Mouse (Mus musculus) ZHBTc4 (cell line): ENCODE results near the gene Fchsd2.

Experiments used
- DNase-seq: peaks from one replicate; pipeline ENCODE4 v3.0.0-alpha.2; 2011; ENCODE audit warnings: low read depth, low spot score

Fchsd2 gene

DNA sequence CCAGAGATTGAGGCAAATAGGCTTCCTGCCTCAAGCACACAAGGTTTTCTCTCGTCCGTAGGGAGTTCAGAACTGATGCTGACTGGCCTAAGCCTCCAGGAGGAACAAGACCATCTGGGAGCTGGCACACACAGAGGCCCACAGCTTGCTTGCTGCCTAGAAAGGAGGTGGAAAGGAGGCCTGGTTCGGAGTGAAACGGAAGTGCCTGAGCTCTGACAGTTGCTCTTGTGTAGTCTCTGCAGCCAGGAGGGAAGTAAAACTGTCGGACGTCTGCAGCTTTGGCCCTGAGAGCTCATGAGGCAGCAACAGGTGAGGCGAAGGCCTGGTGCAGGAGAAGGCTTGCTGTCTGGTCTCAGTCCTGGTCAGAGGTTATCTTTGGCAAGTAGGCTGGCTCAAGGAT is at the start of gene Fchsd2:
TSS of gene Fchsd2 (plus strand) at position 246 of the 400 bp plus-strand sequence.
- no peak for DNase-seq

GRCm38 (mm10) chr7:101043846-101044541 is 48.7 kb upstream of the Fchsd2 start:
- DNase-seq = no peak

DNA sequence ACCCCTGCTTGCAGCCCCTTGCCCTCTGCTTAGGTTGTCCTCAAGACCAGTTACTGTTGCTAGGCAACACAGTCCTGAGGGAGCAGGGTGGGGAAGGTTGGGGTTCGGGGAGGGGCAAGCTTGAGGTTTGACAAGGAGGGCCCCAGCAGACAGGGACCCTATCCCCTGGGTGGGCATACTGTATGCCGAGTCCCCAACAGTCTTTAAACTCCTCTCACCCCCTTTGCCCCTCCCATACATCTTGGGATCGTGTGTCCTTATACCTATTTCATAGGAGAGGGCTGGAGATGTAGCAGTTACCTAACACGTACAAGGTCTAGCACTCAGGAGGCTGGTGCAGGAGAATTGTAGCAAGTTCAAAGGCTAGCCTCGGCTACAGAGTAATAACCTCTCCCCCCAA is 44.4 kb upstream of the Fchsd2 start:
- no peak for DNase-seq

DNA sequence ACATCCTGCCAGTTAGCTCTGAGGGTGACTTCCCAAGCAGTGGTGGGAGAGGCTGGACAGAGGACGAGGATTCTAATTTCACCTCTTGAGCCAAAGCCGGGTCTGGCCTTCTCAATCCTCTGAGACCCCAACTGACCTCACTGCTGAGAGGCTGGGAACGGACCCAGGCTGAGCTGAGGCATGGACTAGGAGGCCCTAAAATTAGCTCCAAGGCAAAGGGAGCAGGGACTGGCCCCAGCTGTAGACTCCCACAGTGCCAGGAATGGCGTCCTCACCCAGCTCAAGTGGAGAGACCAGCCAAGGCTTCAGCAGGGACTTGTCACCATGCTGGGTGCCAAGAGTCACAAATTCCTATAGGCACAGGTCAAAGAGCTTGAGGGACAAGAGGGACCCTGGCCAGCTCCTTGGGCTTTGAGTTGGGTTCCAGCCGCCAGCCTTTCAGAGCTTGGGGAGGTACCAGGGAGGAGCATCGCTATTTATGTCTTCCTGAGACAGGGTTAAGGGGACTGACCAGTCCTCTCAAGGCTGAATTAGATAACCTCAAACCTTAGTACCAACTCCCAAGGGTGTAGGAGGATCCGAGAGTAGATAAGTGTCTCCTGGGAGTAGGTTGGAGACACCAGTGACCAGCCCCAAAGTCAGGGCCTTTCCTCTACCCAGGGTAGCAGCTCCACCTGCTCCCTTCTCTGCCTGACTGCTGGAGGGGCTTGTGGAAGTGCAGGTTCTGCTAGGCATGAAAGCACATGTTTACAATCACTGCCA is 43.2 kb upstream of the Fchsd2 start:
- DNase-seq = no peak

DNA sequence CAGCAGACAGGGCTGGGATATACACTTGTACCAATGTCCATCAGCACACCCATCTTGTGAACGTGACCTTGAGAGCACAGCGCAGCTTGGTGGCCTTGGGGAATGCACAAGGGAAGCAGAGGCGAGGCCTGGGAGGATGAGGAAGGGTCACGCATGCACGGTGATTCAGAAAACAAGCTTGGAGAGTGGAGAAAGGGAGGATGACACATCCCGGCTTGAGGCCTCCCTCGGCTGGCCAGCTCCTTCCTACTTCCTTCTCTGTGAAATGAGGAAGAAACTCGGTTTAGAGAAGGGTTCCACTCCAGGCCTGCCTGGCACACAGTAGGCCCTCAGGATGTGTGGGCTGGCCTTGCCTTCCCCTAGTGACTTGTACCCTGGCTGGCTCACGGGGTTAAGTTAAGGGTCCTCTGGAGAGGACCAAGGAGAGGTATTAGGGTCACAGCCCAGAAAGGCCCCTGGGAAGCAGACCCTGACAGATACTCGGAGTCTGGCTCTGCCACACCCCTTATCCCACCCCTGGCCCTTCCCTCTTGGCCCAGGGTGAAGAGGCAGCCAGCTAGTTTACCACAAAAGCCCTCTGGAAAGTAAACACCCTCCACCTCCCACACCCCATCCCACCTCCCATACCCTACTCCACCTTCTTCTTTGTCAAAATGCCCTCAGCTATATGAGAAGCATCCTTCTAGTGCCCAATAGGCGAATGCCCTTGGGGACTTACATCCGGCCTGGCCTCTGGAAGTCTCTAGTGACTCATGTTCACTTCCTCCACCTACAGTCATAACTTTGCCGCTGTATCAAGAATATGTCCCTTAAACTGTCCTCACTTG is 41.7 kb upstream of the Fchsd2 start:
- DNase-seq = no peak

DNA sequence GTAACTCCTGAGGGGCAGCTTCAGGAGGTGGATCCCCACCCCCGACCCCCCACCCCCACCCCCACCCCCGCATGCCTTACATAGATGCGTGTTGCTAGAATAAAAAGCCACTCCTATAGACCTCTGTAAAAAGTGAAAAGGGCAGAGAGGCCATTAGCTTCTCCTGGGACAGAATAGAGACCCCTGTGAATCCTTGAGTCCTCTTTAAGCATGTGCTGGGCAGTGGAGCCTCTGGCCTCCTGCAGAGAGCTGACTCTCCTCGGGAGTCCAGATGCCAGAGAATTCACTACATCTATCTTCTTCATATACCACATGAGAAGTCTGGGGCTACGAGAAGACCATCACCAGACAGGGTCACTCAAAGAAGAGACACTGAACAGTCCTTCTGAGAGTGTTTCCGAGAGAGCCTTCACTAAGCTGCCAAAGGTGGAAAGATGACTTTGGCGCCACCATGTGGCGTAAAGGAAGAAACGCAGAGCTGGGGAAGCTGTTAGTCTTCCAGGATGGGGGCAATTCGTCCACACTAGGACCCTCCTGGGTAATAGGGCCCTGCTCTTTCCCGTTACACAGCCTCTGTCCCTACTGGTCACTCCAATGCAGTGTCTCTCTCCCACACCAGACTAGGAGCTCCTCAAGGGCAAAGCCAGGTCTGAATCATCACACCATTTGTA is 41.0 kb upstream of the Fchsd2 start:
- DNase-seq = peak; percentile 80

DNA sequence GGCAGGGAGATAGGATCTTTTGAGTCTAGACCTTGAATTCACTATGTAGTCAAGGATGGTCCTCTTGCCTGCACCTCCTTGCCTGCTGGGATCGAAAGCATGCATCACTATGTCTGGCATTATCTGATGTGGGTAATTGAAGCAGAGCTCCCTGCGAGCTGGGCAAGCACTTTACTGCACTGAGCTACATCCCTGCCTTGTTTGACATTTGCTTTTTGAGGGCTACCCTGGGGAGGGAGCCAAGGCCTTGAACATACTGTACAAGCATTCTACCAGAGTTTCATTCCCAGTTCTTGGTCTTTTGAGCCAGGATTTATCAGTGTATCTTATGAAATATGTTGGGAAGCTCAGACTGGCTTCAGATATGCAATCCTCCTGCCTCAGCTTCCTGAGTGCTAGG is 39.5 kb upstream of the Fchsd2 start:
- no peak for DNase-seq

DNA sequence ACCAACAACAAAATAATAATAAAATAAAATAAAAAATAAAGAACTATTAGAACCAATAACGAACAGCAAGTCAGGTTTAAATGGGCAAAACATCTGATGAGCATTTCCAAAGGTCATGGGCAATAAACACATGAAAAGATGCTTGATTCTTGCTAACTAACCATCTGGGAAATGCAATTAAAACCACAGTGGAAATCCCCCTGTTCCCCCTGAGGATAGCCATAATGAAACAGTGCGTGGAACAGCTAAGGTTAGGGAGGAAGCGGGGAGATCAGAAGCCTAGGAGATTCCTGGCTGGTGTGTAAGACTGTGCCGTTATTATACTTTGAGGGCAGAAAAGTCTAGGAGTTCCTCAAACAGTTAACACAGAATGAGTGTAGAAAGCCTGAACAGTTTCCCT is 35.4 kb upstream of the Fchsd2 start:
- DNase-seq = no peak

DNA sequence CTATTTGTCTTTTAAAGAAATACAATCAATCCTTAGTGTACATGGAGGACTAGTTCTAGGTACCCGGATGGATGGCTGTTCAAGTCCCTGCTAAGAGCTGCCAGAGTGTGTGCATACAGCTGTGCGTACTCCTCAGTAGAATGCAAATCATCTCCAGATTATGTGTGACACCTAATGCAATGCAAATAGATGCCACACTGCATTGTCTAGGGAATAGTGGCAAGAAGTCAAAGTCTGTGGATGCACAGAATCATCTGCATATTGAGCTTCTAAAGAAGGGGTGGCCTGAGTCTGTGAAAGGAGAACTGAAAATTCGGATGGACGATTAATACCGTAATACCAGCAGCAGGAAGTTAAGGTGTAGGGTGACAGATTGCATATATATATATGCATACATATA is 33.5 kb upstream of the Fchsd2 start:
- no peak for DNase-seq

GRCm38 (mm10) chr7:101060476-101060875 is 32.2 kb upstream of the Fchsd2 start:
- DNase-seq = no peak

GRCm38 (mm10) chr7:101061381-101061780 is 31.3 kb upstream of the Fchsd2 start:
- DNase-seq = peak; percentile 86

DNA sequence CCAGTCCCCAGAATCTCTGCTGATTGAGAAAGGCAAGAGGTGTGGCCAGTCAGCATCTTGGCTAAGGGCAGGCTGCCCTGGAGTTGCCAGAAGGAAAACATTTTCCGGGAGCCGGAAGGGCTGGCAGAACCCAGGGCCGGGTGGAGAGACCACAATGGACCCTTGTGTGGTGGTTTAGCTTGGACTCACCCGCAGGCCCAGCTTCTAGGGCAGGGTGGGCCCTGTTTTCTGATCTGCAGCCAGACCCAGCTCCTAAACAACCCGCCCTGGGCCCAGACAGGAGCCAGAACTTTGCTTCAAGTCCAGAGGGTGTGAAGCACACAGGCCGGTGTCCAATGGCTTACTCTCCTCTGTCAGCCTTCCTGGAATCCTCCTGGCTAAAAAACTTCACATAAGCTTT is 30.4 kb upstream of the Fchsd2 start:
- DNase-seq = no peak

DNA sequence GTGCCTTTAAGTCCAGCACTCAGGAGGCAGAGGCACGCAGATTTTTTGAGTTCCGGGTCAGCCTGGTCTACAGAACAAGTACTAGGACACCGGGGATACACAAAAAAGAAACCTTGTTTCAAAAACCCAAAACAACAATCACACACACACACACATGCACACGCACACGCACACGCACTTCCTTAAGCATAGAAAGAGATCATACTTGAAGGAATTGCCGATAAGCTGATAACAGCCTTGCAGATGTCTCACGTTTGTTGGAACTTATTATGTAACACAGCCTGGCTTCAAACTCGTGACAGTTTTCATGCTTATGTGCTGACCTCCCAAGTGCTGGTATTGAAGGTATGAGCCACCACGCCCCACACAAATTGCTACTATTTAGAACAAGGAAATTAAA is 29.1 kb upstream of the Fchsd2 start:
- no peak for DNase-seq

DNA sequence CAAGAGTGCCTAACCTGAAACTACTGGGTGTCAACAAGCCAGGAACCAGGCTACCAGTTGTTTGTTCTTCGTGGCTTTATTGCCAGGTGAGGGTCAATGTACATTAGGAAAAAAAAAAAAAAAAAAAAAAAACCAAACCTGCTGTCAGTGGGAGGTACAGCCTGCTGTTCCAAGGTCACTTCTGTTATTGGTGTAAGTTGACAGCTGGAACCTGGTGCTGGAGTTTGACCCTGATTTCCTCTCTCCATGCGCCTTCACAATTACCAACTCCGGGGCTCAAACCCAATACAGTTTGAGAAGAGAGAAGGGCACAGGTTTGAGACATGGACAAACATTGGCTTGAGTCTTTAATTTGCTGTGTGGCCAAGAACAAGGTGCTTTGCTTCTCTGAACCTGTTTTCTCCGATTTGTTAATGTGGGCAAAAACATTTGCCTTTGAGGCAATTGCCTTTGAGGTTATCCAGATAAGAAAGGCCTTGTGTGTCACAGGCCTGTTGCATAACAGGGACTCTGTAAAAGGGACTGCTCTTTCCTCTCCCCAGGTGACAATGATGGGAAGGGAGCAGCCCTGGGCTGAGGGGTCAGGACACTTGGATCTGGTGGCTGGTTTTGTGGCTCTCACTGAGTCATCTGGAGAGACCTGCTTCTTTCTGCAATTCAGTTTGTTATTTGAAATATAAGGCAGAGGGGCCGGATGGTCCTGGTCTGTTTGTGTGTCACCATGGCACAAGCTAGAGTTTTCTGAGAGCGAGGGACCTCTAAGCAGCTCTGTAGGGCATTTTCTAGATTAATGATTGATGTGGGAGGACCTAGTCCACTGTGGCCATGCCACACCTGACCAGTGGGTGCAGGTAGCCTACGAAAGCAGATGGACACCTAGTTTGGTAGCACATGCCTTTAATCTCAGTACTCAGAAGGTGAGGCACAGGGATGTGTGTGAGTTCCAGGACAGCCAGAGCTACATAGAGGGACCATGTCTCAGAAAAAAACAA is 27.7 kb upstream of the Fchsd2 start:
- no peak for DNase-seq

DNA sequence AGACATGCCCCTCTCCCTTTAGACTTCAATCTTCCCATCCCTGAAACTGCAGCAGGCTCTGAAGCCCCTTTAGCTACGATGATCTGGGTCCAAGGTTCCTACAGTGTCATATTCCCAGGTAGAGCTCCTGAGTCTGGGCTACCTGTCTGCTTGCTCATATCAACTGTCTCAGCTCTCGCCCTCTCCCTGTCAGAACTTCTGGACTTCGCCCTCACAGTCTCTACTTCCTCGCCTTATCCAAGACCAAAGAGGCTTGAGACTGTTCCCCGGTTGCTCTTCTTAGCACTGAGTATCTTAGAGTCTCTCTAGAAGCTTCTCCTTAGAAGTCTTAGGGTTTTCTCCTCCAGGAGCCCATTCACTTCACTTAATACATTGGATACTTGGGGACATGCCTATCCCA is 26.7 kb upstream of the Fchsd2 start:
- no peak for DNase-seq

DNA sequence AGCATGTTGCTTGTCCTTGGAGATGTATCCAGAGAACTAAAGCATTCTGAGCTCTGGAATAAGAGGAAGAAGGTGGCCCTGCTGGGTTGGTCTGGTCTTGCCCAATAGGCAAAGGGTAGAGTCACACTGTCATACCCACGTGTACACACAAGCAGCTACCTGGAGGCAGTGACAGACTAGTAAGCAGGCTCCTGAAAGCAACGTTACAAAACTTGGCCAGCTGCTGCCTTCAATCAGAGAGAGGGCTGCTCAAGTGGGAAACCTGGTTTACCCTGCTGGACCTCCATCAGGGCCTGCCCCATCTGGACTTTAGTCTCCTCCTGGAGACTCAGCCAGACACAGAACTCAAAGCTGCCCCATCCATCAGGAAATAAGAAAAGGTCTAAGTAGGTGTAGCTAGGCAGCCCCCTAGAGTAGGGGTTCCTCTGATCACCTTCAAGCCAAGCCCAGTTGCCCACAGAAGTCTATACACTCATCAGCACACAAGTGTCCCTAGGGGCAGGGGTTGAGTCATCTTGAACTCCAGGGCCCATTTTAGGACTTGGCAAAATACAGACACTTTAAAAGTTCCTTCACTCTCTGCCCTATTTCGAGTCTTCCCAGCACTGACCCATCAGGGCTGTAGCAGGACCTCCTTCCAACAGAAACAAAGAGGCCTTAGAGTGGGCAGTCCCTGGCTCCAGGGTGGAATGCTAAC is 25.9 kb upstream of the Fchsd2 start:
- DNase-seq = no peak

- no peak for DNase-seq
Measured at GRCm38 (mm10) chr7:101067521-101067920, 25.1 kb upstream of the Fchsd2 start.

DNA sequence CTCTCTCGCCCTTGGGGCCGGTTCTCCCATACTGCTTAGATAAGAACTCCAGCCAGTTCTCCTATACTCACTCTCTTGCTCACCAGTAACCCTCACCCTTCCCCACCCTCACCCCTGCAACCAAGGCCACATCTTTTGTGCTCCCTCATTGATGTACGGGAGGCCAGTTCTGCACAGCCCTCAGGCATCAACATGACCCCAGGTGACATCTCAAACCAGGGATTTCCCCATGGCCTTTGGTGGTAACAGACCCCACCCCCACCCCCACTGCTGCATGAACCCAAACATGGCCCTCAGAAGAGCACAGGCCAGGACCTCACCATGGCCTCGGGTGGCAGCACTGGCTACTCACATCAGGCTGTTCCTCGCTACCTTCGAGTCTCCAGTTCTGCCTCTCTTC is 23.4 kb upstream of the Fchsd2 start:
- DNase-seq = no peak

GRCm38 (mm10) chr7:101070406-101070805 is 22.3 kb upstream of the Fchsd2 start:
- no peak for DNase-seq

DNA sequence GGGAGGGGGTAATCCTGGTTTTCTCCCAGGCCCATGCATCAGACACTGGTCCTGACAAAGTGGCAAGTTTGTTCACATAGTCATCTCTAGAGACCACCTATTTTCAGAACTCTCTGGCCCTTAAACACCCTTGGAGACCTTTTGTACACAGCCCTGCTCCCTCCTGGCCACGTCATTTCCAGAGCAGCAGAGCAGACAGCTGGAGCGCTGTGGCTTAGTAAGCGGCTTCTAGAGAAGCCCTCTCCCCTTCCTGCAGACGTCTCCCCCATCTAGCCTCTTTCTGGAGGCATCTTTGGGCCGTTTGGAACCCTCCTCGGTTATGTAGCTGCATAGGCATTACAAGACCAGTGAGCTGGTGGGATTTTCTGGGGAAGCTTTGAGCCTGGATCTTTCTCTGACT is 21.6 kb upstream of the Fchsd2 start:
- DNase-seq = no peak
